Mouse (Mus musculus) ES-CJ7 (cell line): ENCODE data around the gene Pde3a.
A peak's percentile ranks its signal among the peaks of the same experiment; 100 is the strongest.

Experiments used
- DNase-seq: peaks from one replicate; pipeline ENCODE4 v3.0.0; 2011; ENCODE audit warnings: low read depth, low spot score

Pde3a gene

GRCm38 (mm10) chr6:141403943-141404342, 154.9 kb downstream of the Pde3a start:
- no peak for DNase-seq

- no peak for DNase-seq
Observed at GRCm38 (mm10) chr6:141404649-141405048, 155.6 kb downstream of the Pde3a start.

GRCm38 (mm10) chr6:141405496-141405895, 156.4 kb downstream of the Pde3a start:
- no peak for DNase-seq

GRCm38 (mm10) chr6:141408758-141409157, 159.7 kb downstream of the Pde3a start:
- no peak for DNase-seq

GRCm38 (mm10) chr6:141410836-141411235, 161.8 kb downstream of the Pde3a start:
- no peak for DNase-seq

- DNase-seq, result no peak
Observed at GRCm38 (mm10) chr6:141425114-141425513, 176.0 kb downstream of the Pde3a start.

GRCm38 (mm10) chr6:141428587-141428986, 179.5 kb downstream of the Pde3a start:
- DNase-seq, result no peak

GRCm38 (mm10) chr6:141430134-141430533, 181.1 kb downstream of the Pde3a start:
- peak; percentile 55 for DNase-seq

GRCm38 (mm10) chr6:141432271-141432974, 183.4 kb downstream of the Pde3a start:
- DNase-seq, result no peak

GRCm38 (mm10) chr6:141433917-141434756, 185.1 kb downstream of the Pde3a start:
- no peak for DNase-seq

- DNase-seq, result no peak
Observed at GRCm38 (mm10) chr6:141435160-141435559, 186.1 kb downstream of the Pde3a start.

- DNase-seq, result no peak
Observed at GRCm38 (mm10) chr6:141439965-141440364, 190.9 kb downstream of the Pde3a start.

- peak; percentile 53 for DNase-seq
Observed at GRCm38 (mm10) chr6:141447547-141447946, 198.5 kb downstream of the Pde3a start.

- no peak for DNase-seq
Observed at GRCm38 (mm10) chr6:141448886-141449285, 199.8 kb downstream of the Pde3a start.

- no peak for DNase-seq
Observed at GRCm38 (mm10) chr6:141455335-141455734, 206.3 kb downstream of the Pde3a start.

- DNase-seq, result no peak
Observed at GRCm38 (mm10) chr6:141456591-141456990, 207.5 kb downstream of the Pde3a start.

- peak; percentile 29 for DNase-seq
Observed at GRCm38 (mm10) chr6:141470251-141470650, 221.2 kb downstream of the Pde3a start.

GRCm38 (mm10) chr6:141474223-141474622, 225.2 kb downstream of the Pde3a start:
- no peak for DNase-seq

- DNase-seq, result no peak
Observed at GRCm38 (mm10) chr6:141474696-141475095, 225.6 kb downstream of the Pde3a start.

- no peak for DNase-seq
Observed at GRCm38 (mm10) chr6:141485302-141486021, 236.4 kb downstream of the Pde3a start.

- peak; percentile 66 for DNase-seq
Observed at GRCm38 (mm10) chr6:141487266-141487665, 238.2 kb downstream of the Pde3a start.

GRCm38 (mm10) chr6:141488619-141489018, 239.6 kb downstream of the Pde3a start:
- peak; percentile 80 for DNase-seq
